Mouse (Mus musculus) inflammation-experienced regulatory T-cells (primary cell): ENCODE results near the gene Gm45844. TPM values are rescaled to one million over a fixed set of nuclear protein-coding genes. Genes with fewer than 3 reads are reported as not detected.

Experiments used
- polyA plus RNA-seq, 2 experiments: library from polyadenylated mRNA; unstranded; fragments of 100-300 nt; shearing (Covaris generic); gene quantifications; one replicate each; pipeline ENCODE4 v1.2.1; 2017

Gene Gm45844
- 1 to 10 TPM; 2.3 to 3.9 TPM for polyA plus RNA-seq

DNA sequence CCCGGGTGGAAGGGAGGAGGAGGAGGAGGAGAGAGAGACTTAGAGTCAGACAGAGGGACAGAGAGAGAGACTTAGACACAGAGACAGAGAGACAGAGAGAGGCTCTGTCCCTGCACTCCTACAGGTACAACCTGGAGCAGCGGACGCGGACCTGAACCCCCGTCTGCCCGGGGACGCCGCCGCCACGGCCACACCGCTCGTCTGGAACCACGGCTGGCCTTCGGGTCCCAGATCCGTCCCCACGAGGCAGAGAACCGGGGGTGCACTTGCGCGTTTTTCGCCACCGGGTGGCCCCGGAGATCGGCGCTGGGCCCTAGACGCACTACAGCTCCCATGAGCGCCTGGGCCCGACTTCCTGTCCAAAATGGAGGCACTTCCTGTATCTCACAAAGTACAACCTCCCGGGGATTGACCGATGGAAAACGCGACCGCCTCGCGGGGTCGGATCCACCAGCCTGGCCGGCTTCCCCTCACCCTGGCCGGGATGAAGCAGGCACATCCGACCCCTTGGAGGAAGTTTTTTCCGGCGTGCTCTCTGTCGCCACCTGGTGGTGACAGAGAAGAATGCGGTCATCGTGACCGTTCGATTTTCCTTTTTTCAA is at the start of gene Gm45844:
Gm45844 (minus strand) TSS at position 324 of the 602 bp plus-strand sequence.

DNA sequence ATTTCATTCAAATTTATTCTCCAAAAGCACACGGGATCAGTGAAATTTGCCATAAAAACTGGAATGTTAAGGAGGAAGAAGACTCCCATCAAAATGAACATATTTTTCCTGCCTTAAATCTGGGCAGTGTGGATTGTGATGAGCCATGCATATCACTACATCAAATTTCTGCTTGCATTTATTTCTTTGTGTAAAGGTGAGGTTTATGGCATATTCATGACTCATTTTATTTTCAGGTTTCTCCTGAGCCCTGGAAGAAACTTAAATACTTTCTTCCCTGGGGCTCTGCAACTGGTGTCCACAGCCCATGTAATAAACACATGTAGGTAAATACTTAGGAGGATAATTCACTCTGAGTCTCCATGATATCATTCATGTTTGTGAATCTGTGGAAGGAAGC is 30.9 kb downstream of the Gm45844 start, which contains the start of gene Vmn2r29:
Vmn2r29 (minus strand) TSS at position 101 of the 400 bp plus-strand sequence.

DNA sequence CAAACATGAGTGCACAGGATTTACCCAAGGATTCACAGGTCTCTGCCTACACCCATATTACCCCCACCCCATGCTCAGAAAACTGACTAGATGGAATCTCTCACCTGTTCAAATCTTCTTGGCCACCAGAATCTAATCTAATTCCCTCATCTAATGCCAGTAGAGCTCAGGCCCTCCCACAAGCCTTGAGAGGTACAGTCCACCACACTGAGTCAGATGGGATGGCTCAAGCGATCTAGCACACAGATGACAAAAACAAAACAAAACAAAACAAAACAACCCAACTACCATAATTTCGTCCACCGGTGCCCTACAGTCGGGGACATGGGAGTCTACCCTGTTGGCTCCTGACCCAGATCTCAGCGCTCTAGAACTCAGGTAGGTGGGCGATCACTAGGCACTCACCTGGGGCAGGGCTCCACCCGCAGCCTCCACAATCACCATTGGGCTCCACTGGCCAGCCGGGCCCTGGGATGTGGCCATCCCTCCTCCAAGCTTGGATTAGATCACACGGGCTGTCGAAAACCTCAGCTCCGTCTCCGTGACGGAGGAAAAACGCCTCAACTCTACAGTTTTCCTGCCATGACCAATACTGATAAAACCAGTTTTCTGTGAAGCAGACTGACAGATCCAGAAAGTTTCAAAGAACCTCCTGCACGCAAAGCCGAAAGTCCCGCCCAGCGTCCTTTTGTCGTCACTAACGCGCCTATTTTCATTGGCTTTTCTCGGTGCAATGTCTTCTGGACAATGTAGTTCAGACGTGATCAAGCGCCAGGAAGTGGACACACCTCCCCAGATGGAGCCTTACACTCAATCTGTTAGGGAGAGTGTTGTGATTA is 68.6 kb downstream of the Gm45844 start, which contains the start of gene Zfp772:
Zfp772 (minus strand) TSS at position 686 of the 839 bp plus-strand sequence.

DNA sequence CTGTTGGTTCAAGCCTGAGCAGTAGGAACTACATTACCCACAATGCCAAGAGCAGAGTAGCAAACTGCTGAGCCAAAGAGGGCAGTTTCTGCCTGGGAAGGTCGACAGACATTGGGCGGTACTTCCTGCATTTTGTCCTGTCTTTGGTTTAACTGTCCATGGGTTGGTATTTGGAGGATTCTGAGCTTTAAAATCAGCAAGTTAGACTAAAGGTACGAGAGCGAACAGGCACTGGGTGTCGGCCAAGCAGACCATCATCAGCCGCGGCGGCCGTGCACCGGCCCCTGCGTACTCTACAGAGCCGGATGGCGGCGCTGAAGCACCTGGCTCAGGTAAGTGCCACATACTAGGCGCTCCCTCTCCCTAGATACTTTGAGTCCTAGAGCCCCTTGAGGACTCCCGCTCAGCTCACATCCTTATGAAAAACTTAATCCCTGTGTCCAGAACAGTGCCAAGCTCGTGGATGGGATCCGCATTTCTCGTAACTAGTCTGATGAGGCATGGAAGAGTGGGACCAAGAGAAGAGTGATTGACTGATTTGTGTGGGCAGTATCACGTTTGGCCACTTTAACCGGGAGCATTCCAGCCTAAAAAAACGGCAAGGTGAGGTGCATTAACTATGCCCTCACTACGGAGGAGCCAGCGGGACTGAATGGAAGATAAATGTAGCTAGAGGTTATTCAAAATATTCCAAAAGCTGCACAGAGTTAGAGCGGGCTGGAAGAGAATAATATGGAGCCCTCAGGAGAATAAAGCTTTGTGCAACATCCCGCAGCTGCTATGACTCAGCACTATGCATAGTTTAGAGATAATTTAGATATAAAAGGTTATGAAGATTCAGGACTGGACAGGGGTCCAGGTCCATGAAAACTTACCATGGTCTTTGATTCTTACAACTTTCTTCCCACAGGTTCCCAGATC is 106.6 kb downstream of the Gm45844 start, which contains the start of gene Zfp418:
Zfp418 (plus strand) TSS at position 104 of the 921 bp plus-strand sequence.

Other genes with a start within 250 kb of the Gm45844 start
- gene Zfp954, start 156.8 kb downstream of the Gm45844 start, polyA plus RNA-seq, result 10 to 100 TPM; 27.6 to 35.4 TPM
- 10 to 100 TPM; 12.1 to 13.1 TPM for gene Zfp773, start 141.5 kb downstream of the Gm45844 start, polyA plus RNA-seq
- gene Zfp418, start 107.0 kb downstream of the Gm45844 start, polyA plus RNA-seq, result 1 to 10 TPM in 1 of 2 experiments, under 1 TPM in 1; 0.67 to 6.8 TPM
- gene Zfp772, start 68.3 kb downstream of the Gm45844 start, polyA plus RNA-seq, result 1 to 10 TPM; 4.5 to 9.6 TPM
- 1 to 10 TPM in 1 of 2 experiments, under 1 TPM in 1; 0.52 to 1.9 TPM for gene Vmn2r29, start 31.0 kb downstream of the Gm45844 start, polyA plus RNA-seq
- gene Clcn4, start 22.6 kb upstream of the Gm45844 start, polyA plus RNA-seq, result 10 to 100 TPM; 66.9 to 71.3 TPM
- under 1 TPM in 1 of 2 experiments, not detected in 1; 0.06 TPM for gene Vmn2r30, start 59.3 kb upstream of the Gm45844 start, polyA plus RNA-seq
- not detected for gene Gm45783, start 96.3 kb upstream of the Gm45844 start, polyA plus RNA-seq
- under 1 TPM; 0.24 to 0.95 TPM for gene Vmn2r31, start 121.4 kb upstream of the Gm45844 start, polyA plus RNA-seq
- under 1 TPM; 0.05 to 0.15 TPM for gene Vmn2r32, start 201.7 kb upstream of the Gm45844 start, polyA plus RNA-seq